Mouse (Mus musculus) left cerebral cortex, postnatal 14 days (tissue): ENCODE measurements around the gene Isg15. TPM values are rescaled to one million over a fixed set of nuclear protein-coding genes. Genes with fewer than 3 reads are reported as not detected.

Source experiments
- DNase-seq, 2 experiments: peaks; one replicate each; pipeline ENCODE4 v3.0.0; 2021 to 2022; ENCODE audit warnings: low spot score in 2 of 2, mixed read lengths in 1 of 2
- intact Hi-C: fragments of 180-260 bp; cut with DNase I; formaldehyde crosslinking; loops from one replicate; pipeline ENCODE4 v1.15.1; 2025
- total RNA-seq, 2 experiments: library from RNA; stranded (reverse); gene quantifications; 2 replicates each; pipeline ENCODE4 v1.2.3; 2021

The Isg15 gene
- total RNA-seq, 2 experiments from 2014 or later: 0.66 TPM; not detected in 1

DNA sequence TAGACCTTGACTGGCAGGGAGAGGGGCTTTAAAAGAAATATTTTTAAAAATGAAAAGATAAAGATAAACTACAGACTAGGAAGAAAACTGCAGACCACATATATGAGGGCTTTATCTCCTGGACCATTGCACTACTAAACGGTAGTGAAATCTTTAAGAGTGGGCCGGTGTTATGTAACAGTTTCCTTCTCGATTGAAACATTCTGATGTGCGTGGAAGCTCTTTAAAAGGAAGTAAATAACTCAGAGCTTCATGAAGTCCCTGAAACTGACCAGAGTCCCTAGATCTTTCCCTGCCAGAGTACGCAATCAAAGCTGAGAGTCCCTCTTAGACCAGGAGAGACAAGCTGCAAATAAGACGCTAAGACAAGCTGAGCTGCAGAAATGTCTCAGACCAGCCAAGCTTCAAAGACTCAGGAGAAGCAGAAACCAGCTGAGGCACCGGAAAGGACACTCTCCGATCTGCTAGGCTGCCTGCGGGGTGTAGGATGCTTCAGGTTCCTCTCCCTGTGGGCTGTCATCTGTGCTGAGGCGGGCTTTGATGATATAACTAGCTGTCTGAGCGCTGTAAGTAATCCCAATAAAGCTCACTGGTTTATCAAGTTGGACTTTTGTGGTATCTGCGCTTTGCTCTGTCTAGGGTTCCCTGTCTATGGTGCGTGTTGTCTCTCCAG is 9.5 kb upstream of the Isg15 start:
- intact Hi-C loops: no loop called here
- no peak for DNase-seq

DNA sequence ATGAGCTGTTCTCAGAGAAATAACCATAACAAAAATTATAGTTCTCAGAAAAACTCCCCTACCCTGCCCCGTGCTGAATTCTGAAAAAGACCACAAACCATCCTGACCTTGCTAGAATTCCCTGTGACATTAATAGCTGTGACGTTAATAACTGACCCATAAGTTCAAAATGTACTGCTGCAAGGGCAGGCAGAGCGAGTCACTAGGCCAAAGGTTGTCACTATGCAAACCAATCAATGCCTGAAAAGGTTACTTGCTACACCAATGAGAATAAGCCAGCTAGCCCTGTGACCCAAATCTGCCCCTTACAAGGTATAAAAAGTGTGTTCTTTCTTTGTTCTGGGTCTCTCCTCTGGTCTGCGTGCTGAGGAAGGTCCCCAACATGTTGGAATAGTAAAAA is 8.3 kb upstream of the Isg15 start:
- intact Hi-C loops: no loop called here
- no peak for DNase-seq

GRCm38 (mm10) chr4:156203413-156204131 is 3.0 kb upstream of the Isg15 start:
- DNase-seq: no peak
- intact Hi-C loops: no loop called here

DNA sequence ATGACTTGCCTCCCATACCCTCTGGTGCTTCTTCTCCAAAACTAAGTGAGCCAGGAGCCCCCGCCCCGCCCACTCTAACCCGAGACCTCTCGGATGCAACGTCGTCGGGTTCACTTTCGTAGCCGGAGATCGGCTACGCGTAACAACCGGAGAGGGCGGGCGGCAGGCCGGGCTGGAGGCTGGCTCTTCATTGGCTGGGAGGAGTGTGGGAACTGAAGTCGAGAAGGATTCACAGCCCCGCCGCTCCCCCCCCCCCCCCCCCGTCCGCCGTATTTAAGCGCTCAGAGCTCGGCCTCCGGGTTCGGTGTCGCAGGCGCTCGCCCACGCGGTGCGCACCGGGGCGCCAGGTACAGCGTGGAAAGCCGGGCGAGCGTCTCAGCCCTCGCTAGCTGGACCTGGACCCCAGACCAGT is 2.4 kb upstream of the Isg15 start, which contains the start of gene AW011738:
AW011738 (plus strand) TSS at position 304 of the 412 bp plus-strand sequence.
- peak in 1 of 2 experiments; percentile 66 for DNase-seq
- intact Hi-C loops: no loop called here

DNA sequence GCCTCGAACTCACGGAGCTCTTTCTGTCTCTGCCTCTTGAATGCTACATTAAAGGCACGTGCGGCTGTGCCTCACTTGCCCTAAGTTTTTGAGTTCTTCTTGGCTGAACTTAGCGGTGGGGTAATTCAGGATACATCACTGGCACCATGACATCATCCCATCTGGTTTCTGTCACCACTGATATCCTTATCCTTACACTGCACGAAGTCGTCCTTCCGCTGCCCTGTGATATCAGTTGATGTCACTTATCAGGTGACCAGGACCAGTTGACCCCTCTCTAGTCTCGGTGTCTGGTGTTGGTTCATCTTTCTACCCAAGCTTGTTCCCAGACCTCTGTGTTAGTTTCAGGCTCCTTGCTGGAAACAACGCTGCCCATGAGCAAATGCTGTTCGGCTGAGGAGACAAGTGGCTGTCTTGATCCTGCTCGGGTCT is 1.9 kb upstream of the Isg15 start:
- intact Hi-C loops: no loop called here
- DNase-seq: no peak

DNA sequence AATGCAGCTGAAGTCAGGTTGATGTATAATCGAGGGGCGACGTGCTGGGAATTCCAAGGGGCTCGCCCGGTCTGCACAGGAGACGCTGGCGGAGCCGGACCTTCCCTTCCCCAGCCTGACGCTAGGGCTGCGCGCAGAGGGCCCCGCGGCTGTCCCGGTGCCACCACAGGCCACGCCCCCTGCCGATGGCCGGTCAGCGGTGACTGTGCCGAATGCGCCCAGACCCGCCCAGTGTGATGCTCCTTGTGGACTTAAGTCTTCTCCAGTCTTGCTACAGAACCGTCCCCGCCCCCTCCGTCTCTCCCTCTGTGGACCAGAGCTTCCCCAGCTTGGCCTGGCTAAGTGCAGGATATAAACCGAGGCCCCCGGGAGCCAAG is 2.8 kb downstream of the Isg15 start:
- DNase-seq: peak; percentile 74 to 83
- intact Hi-C loops: loop anchor here (2.0 kb wide), 1 partner anchor 37 kb away; the partner anchor contains the start of gene Plekhn1

DNA sequence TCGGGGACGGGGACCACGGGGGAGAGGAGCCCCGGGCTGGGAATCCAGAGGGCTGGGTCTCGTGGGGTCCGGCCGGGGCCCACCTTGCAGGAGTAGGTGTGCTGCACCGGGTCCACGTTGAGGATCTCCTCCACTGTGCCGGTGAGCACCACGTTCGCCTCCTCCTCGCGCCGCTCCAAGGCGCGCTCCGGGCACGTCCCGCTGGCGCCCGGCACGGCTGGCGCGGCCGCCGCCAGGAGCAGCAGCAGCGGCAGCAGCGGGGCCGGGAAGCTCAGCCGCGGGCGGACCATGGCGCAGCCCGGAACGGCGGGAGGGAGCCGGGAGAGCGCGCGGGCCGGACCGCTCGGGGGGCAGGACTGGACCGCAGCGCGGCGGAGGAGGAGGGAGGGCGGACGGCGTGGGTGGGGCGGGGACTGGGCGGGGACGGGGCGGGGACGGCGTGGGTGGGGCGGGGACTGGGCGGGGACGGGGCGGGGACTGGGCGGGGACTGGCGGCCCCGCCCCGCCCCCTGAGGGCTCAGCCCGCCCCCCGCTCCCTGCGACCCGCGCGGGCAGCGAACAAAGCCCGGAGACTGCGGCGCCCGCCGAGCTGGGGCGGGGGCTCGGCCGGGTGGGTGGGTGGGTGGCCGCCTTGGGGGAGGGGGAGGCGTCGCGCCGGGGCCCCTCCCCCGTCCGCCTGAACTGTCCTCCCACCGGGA is 3.3 kb downstream of the Isg15 start, which contains the start of gene Agrn:
Agrn (minus strand) TSS at position 358 of the 698 bp plus-strand sequence.
- DNase-seq: peak in 1 of 2 experiments; percentile 53
- intact Hi-C loops: loop anchor here (2.0 kb wide), 1 partner anchor 38 kb away; the partner anchor contains the start of gene Plekhn1

- DNase-seq: peak in 1 of 2 experiments; percentile 59
- intact Hi-C loops: loop anchor here (2.0 kb wide), 1 partner anchor 39 kb away; the partner anchor contains the start of gene Plekhn1
Observed at GRCm38 (mm10) chr4:156195927-156196870, 4.4 kb downstream of the Isg15 start.

DNA sequence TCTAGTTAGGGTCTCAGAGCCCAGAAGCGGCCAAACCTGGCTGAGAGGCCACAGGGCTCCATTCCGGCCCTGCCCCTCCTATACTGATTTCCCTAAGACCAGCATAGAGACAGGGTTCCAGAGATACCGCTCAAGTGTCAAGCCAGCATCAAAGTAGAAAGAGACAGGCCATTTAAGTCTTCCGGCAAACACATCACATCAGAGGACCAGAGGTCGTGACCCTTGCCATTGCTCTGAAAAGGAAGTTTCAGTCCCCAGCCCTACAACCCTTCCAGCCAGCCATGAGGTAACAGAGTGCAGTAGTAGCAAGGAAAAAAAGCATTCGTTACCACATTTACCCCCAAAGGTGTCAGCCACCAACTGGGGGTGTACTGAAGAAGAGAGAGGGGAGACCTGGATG is 6.3 kb downstream of the Isg15 start:
- intact Hi-C loops: no loop called here
- DNase-seq: no peak

DNA sequence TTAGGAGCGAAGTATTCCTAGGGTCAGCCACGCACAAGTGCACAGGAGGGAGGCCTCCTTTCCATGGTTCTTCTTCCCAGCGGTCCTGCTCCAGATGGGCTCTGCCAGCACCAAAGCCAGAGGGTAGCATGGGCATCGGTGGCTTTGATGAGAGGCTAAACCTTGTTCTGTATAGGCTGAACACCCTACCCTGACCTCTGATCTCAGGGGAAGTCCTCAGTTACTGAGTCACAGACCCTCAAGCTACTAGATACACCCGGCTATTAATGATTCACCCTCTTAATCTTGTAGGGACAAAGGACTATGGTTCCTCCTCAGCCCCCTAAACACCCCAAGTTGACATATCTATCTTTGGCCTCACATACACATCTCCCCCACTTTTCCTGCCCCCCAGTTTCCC is 6.7 kb downstream of the Isg15 start:
- DNase-seq: no peak
- intact Hi-C loops: no loop called here

DNA sequence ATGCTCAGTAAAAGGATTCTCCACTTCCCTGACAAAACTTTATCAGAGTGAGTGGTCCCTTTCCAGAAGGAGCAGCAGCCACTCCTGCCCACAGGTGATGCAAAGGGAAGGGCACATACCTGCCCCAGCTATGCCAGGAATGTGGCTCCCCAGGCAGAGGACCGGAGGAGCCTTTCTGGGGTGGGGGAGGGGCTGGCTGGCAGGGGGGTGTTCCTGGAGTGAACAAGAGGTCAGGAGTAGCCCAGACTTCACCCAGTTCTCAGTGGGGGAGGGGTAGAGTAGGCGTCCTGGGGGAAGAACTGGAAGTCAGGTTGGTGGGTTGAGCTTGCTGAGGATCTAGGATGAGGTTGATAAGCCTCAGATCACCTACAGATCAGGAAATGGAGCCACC is 7.4 kb downstream of the Isg15 start:
- no peak for DNase-seq
- intact Hi-C loops: no loop called here

- intact Hi-C loops: no loop called here
Observed at GRCm38 (mm10) chr4:156192421-156193199, 8.0 kb downstream of the Isg15 start.

GRCm38 (mm10) chr4:156188811-156189323 is 11.8 kb downstream of the Isg15 start:
- DNase-seq: peak in 1 of 2 experiments; percentile 34
- intact Hi-C loops: no loop called here

More at GRCm38 (mm10) chr4:156192421-156193199, 8.0 kb downstream of the Isg15 start:
- peak in 1 of 2 experiments; percentile 28 for DNase-seq

DNA sequence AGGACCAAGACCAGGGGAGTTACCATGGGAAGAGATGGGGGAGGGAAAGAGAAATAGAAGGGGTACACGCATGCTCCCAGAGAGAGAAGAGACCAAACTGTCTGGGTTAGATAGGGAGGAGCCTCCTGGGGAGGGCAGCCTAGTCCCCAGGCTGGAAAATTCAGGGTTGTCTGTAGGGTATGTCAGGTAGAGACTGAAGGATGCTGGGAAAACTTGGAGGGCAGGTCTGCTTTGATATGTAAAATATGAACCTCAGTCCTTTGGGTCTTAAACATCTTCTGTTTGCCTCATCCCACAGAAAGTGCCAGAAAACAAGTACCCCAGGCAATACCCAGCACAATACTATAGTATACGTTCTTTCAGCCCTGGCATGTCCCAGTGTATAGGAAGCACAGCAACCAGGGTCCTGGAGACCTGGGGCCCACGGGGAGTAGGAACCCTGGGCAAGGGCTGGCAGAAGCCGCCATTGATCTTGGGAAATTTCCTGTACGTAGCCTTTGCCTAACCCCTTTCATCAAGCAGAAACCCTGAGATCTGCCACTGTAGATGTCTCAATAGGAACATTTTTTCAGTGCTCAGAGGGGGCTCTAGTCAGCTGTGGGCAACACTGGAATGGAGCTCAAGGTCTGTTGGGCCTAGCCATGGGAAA is 12.3 kb downstream of the Isg15 start:
- intact Hi-C loops: no loop called here
- DNase-seq: no peak

DNA sequence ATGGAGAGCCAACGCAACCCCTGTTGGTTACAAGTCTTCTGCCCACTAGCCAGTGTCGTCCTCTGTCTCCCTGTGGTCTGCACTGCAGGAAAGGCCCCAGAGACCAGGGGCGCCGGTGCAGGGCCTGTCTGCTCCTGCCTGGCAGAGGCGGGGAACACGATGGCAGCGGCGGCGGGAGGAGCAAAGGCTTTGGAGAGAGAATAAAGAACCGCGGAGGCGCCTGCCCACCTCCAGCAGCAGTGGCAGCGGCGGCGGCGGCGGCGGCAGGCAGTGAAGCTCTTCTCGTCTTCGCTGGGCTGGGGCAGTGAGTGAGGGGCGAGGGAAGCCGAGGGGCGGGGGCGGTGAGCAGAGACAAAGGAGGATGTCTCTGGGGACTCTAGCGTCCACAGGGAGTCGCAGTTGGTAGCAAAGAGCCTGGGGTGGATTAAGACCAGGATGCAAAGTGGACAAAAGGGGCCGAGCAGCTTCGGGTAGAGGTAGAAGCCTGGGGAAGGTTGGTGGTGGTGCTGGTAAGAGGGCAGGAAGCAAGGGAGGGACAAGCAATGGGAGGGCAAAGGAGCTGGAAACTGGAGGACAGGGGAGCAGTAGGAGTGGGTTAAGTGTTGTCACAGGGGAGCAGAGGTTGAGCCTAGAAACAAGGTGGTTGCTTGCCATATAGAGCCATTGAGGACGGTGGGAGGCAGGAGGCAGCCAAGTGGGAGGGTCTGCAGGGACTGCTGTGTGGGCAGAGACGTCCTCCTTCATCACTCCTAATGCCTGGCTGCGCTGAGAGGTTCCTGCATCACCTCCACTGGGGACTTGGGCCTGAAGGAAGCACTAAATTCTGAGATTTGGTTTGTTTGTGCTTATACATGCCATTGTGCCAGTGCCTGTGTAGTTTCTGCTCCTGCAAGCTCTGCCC is 14.4 kb downstream of the Isg15 start:
- intact Hi-C loops: no loop called here
- peak in 1 of 2 experiments; percentile 69 for DNase-seq

GRCm38 (mm10) chr4:156185456-156185949 is 15.1 kb downstream of the Isg15 start:
- intact Hi-C loops: no loop called here
- DNase-seq: peak in 1 of 2 experiments; percentile 24
